Mouse (Mus musculus) kidney, embryonic 16.5 days (tissue): ENCODE results near the gene Olfr1015. TPM values are rescaled to one million over a fixed set of nuclear protein-coding genes. Genes with fewer than 3 reads are reported as not detected.

Source experiments
- polyA plus RNA-seq: library from polyadenylated mRNA; unstranded; fragments of >200 nt; fragmentation: Nextera tagmentation; extraction: Ambion mirVana; gene quantifications from 2 replicates; pipeline ENCODE4 v1.2.1, GENCODE M21; 2015

Gene Olfr1015
- polyA plus RNA-seq, 1 experiment from 2014 or later, result not detected

Other genes starting within 250 kb of the Olfr1015 start
- gene Olfr996, start 202.8 kb upstream of the Olfr1015 start, polyA plus RNA-seq, result not detected in 2 replicates
- gene Olfr998, start 193.1 kb upstream of the Olfr1015 start, polyA plus RNA-seq, result not detected in 2 replicates
- gene Olfr1000, start 170.1 kb upstream of the Olfr1015 start, polyA plus RNA-seq, result not detected in 2 replicates
- not detected in 2 replicates for gene Olfr1002, start 131.3 kb upstream of the Olfr1015 start, polyA plus RNA-seq
- not detected in 2 replicates for gene Olfr154, start 117.6 kb upstream of the Olfr1015 start, polyA plus RNA-seq
- gene Olfr1006, start 103.2 kb upstream of the Olfr1015 start, polyA plus RNA-seq, result not detected in 2 replicates
- not detected in 2 replicates for gene Olfr1008, start 92.6 kb upstream of the Olfr1015 start, polyA plus RNA-seq
- gene Olfr1009, start 66.6 kb upstream of the Olfr1015 start, polyA plus RNA-seq, result not detected in 2 replicates
- gene Olfr1012, start 19.3 kb upstream of the Olfr1015 start, polyA plus RNA-seq, result not detected in 2 replicates
- gene Olfr1013, start 14.9 kb upstream of the Olfr1015 start, polyA plus RNA-seq, result not detected in 2 replicates
- gene Olfr1014, start 9.3 kb upstream of the Olfr1015 start, polyA plus RNA-seq, result not detected in 2 replicates
- gene Olfr1016, start 20.5 kb downstream of the Olfr1015 start, polyA plus RNA-seq, result not detected in 2 replicates
- gene Olfr1018, start 36.5 kb downstream of the Olfr1015 start, polyA plus RNA-seq, result not detected in 2 replicates
- gene Olfr1019, start 63.5 kb downstream of the Olfr1015 start, polyA plus RNA-seq, result not detected in 2 replicates
- not detected in 2 replicates for gene Olfr1020, start 65.0 kb downstream of the Olfr1015 start, polyA plus RNA-seq
- gene Olfr1022, start 86.6 kb downstream of the Olfr1015 start, polyA plus RNA-seq, result not detected in 2 replicates
- gene Olfr1023, start 103.6 kb downstream of the Olfr1015 start, polyA plus RNA-seq, result not detected in 2 replicates
- not detected in 2 replicates for gene Olfr1024, start 123.0 kb downstream of the Olfr1015 start, polyA plus RNA-seq
- not detected in 2 replicates for gene Olfr1025-ps1, start 133.2 kb downstream of the Olfr1015 start, polyA plus RNA-seq
- not detected in 2 replicates for gene Olfr1026, start 139.5 kb downstream of the Olfr1015 start, polyA plus RNA-seq
- gene Olfr1028, start 168.4 kb downstream of the Olfr1015 start, polyA plus RNA-seq, result not detected in 2 replicates
- gene Olfr1029, start 191.9 kb downstream of the Olfr1015 start, polyA plus RNA-seq, result not detected in 2 replicates
- gene Olfr1030, start 197.3 kb downstream of the Olfr1015 start, polyA plus RNA-seq, result not detected in 2 replicates
- gene Olfr1031, start 208.3 kb downstream of the Olfr1015 start, polyA plus RNA-seq, result not detected in 2 replicates
- not detected in 2 replicates for gene Olfr1032, start 223.5 kb downstream of the Olfr1015 start, polyA plus RNA-seq
- gene Olfr1033, start 238.6 kb downstream of the Olfr1015 start, polyA plus RNA-seq, result 3.1 and 4.9 TPM in 2 replicates